Mouse (Mus musculus) lung, postnatal 25 days (tissue): ENCODE data around the gene Fam173a.

Experiments
- DNase-seq: peaks from one replicate; pipeline ENCODE4 v3.0.0; 2022; ENCODE audit warnings: low spot score

Gene Fam173a

GRCm38 (mm10) chr17:25796951-25797369, 4.3 kb upstream of the Fam173a start, which contains the start of gene Metrn:
Gene Metrn, minus strand, starts transcription at chr17:25797136.
- DNase-seq: peak; percentile 88

DNA sequence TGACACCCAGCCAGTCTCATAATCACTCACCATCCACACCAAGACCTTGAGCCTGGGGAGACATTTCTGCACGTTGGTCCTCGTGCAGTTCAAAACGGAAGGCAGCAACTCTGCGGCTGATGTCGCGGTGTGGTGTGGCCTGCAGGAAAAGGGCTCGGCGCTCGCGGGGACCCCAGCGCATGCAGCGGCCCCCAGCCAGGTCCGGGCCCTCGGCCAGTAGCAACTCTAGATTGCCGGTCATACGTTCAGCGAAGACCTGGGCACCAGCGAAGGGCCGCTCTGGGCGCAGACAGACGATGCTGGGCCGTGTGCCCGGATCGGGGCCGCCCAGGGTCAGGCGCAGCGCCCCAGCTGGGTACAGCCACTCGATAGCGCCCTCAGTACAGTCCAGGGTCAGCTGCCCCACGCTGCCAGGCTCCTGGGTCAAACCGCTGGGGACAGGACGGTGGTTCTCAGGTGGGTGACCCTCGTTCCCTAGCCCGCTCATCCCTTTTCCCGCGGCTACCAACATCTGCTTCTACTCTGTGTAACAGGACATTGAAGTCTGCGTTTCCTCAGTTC, 3.6 kb upstream of the Fam173a start:
- DNase-seq: no peak

DNA sequence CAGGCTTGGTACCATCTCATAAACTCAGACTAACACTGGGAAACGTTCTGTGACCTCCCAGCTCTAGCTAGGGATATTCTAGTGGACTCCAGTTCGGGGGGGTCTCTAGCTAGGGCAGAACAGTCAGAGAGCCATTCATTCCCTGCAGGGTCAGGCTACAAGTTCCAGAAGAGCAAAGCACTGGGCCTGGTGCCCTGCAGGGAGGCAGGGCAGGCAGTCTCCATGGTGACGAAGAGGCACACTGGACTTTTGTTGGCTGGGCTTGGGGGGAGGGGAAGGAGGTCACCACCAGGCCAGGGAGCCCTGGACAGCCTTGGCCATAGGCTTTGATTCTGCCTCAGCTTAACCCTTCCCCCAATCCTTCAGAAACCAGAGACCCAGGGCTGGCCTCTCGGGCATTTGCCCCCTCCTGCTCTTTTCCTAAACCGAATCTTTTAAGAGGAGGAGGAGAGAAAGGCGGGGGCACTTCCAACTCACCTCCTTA, 3.0 kb upstream of the Fam173a start, which contains the start of gene AC134908.4:
AC134908.4 (minus strand) TSS at position 51 of the 484 bp plus-strand sequence.
- no peak for DNase-seq

GRCm38 (mm10) chr17:25794998-25795397, 2.3 kb upstream of the Fam173a start:
- DNase-seq: no peak

GRCm38 (mm10) chr17:25794197-25794596, 1.5 kb upstream of the Fam173a start:
- no peak for DNase-seq

DNA sequence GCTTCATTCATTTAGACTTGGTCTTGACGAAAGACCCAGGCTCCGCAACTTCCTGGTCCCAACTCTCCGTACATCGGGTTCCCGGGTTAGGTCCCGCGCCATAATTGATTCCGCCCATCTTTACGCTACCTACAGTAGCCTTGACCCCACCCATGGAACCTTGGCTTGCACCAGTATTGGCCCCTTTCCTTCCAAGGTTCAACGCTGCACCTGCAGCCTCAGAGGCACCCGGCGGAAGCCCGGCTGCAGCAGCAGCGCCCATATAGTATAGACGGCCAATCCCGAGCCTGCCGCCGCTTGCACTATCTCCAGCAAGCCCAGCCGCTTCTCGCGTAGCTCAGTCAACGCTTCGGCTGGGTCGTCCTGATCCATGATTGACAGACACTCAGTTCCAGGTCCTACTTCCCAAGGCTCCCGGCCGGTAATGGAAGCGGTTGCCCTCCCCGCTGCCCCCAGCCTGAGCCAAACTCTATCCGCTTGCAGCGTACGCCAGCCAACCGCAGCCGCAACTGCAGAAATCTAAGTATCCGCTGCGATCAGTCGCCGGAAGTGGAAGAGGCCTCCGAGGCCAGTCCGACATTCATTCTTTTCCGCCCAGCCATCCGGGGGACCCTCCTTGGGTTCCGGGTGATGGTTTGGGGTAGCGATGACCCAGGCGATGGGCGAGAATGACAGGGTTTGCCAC, 716 bp downstream of the Fam173a start:
- DNase-seq: peak; percentile 77

- DNase-seq: no peak
Observed at GRCm38 (mm10) chr17:25791320-25791842, 1.3 kb downstream of the Fam173a start.

- no peak for DNase-seq
Observed at GRCm38 (mm10) chr17:25786781-25787504, 5.8 kb downstream of the Fam173a start.

- DNase-seq: no peak
Observed at GRCm38 (mm10) chr17:25786280-25786679, 6.4 kb downstream of the Fam173a start, which contains the start of gene Ccdc78. Gene Ccdc78, plus strand, starts transcription at chr17:25786580.

DNA sequence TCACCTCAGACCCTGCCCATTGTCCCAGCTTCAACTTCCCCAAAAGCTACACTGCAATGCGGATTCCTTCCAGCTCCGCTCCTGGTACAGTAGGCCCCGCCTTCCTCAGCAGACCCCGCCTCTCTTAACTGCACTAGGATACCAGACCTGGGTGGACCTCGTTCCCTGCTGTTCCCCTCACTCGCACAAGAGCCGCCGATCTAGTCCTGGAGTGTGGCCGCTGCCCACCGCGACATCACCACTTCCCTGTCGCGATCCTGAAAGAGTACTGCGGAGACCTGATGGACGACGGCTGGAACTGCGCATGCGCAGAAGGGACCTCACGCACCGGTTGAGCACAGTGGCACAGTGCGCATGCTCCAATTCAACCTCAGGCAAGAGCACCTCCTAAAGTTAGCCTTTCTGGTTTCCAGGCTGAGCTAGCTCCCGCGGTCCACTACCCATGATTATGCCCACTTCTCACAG, 7.4 kb downstream of the Fam173a start, which contains the start of gene Haghl:
Haghl (minus strand) TSS at position 393 of the 465 bp plus-strand sequence.
- peak; percentile 94 for DNase-seq

GRCm38 (mm10) chr17:25783861-25784574, 8.7 kb downstream of the Fam173a start:
- no peak for DNase-seq

GRCm38 (mm10) chr17:25783086-25783485, 9.6 kb downstream of the Fam173a start:
- no peak for DNase-seq

- no peak for DNase-seq
Observed at GRCm38 (mm10) chr17:25781339-25781738, 11.4 kb downstream of the Fam173a start.

DNA sequence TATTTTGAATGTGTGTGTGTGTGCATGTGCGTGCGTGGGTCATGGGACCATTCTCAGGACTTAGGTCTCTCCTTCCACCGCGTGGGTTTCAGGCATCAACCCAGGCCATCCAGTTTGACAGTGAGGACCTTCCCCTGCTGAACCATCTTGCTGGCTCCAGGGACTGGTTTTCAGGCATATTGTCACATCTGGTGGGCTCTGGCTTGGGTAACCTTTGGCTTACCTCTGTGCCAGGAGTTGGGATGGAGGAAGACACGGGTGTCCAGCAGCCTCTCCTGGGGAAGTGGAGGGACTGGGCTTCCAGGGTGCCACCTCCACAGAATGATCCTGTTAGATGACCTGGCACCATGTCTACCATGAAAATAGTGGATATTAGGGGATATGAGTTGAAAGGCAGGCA, 14.8 kb downstream of the Fam173a start:
- no peak for DNase-seq

- no peak for DNase-seq
Observed at GRCm38 (mm10) chr17:25775318-25776062, 17.2 kb downstream of the Fam173a start.

DNA sequence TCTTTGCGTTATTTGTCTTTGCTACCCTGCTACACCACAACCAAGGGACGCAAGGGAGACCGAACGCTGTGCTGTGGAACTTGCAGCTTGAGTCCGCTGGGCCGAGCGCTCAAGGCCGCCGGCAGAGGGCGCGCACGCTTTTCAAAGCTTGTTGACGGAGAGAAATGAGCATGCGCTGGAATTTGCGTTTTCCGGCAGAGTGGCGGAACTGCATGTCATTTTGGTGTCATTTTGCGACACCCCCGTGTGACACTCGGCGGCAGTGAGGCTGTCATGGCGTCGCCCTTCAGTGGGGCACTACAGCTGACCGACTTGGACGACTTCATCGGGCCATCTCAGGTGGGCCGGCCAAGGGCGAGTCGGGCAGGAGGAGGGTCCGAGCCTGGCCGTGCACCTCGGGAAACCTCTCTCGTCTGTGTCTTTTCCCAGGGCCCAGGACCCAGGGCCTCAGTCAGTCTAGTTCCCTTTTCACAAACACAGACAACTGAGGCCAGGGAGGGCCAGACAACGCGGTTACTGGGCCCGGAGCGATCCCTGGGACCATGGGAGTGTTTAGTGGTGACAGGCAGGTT, 19.1 kb downstream of the Fam173a start, which contains the start of gene Narfl:
Narfl (plus strand) TSS at position 228 of the 572 bp plus-strand sequence.
- DNase-seq: peak; percentile 96

DNA sequence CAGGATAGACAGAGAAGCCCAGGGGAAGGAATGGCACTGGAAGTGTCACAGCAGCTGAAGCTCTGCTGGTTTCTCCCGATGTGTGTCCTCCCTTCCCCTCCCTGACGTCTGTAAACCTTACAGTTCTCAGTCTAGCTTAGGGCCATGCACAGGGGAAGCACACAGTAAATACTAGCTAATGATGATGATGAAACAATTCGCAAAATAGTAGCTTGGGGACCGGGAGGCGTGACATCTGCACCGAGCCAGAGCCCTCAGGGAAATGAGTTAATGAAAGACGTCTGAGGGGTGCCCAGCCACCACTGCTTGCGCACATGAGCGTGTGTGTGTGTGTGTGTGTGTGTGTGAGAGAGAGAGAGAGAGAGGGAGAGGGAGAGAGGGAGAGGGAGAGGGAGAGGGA, 23.4 kb downstream of the Fam173a start:
- no peak for DNase-seq

- DNase-seq: no peak
Observed at GRCm38 (mm10) chr17:25765886-25766285, 26.8 kb downstream of the Fam173a start.

GRCm38 (mm10) chr17:25762591-25762990, 30.1 kb downstream of the Fam173a start:
- DNase-seq: no peak

DNA sequence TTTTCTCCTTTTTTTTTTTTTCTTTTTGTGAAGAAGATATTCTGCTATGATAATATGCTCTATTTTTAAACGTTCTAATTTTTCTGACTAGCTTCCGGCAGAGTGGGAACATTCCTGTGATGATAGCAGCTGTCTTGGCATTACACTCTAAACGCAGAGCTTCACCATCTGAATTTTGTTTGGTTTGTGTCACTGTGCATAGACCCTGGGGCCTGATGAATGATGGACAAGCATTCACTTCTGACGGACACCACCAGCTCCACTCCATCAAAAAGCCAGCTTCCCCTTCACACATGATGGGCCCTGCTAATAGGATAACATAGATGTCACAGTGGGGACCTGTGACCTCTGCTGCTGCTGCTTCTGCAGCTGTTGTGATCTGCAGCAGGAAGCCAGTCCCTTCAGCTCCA, 31.1 kb downstream of the Fam173a start:
- no peak for DNase-seq
